Mouse (Mus musculus) midbrain, embryonic 11.5 days (tissue): ENCODE measurements around the gene Uck1. TPM values are rescaled to one million over a fixed set of nuclear protein-coding genes. Genes with fewer than 3 reads are reported as not detected.

ENCODE experiments used
- ATAC-seq: fragments of 200-750 bp; cut with Nextera tagmentation; 2 replicates; pipeline ENCODE4 v1.8.0; 2017; ENCODE audit warnings: moderate TSS enrichment, moderate library complexity; ENCODE audit not compliant: low FRiP score
- DNase-seq: peaks from one replicate; pipeline ENCODE4 v3.0.0; 2015; ENCODE audit warnings: low spot score; ENCODE audit errors: missing footprints
- H3K27ac ChIP-seq: fragments of 300-500 bp; sonication (generic); 2 replicates; pipeline ENCODE4 v1.5.1; 2014; ENCODE audit warnings: low read depth, low read length
- H3K27me3 ChIP-seq: fragments of 300-500 bp; sonication (generic); 2 replicates; pipeline ENCODE4 v1.6.1; 2014; ENCODE audit warnings: mild to moderate bottlenecking, low read length, moderate library complexity, mixed read lengths; ENCODE audit not compliant: control insufficient read depth, insufficient read depth
- H3K36me3 ChIP-seq: fragments of 300-500 bp; sonication (generic); 2 replicates; pipeline ENCODE4 v1.6.1; 2014; ENCODE audit warnings: mild to moderate bottlenecking, low read length, moderate library complexity, mixed read lengths; ENCODE audit not compliant: control insufficient read depth, insufficient read depth
- H3K4me1 ChIP-seq: fragments of 300-500 bp; sonication (generic); 2 replicates; pipeline ENCODE4 v1.6.1; 2014; ENCODE audit warnings: low read length; ENCODE audit not compliant: control insufficient read depth, insufficient read depth
- H3K4me2 ChIP-seq: fragments of 300-500 bp; sonication (generic); 2 replicates; pipeline ENCODE4 v1.6.1; 2014; ENCODE audit warnings: mild to moderate bottlenecking, moderate library complexity
- H3K4me3 ChIP-seq: fragments of 300-500 bp; sonication (generic); 2 replicates; pipeline ENCODE4 v1.5.1; 2014; ENCODE audit warnings: low read depth, low read length
- H3K9ac ChIP-seq: fragments of 300-500 bp; sonication (generic); 2 replicates; pipeline ENCODE4 v1.6.1; 2014; ENCODE audit warnings: low read length
- H3K9me3 ChIP-seq: fragments of 300-500 bp; sonication (generic); 2 replicates; pipeline ENCODE4 v1.6.1; 2016; ENCODE audit warnings: low read length; ENCODE audit not compliant: control insufficient read depth
- WGBS: fragments of 180-500 bp; shearing (Covaris S2); extraction: QIAGEN DNeasy Blood & Tissue Kit; methylation state at CpG from one replicate; pipeline ENCODE4 v1.1.7; 2014; 5-methylcytosine and 5-hydroxymethylcytosine counted together
- polyA plus RNA-seq: library from polyadenylated mRNA; unstranded; fragments of >200 nt; fragmentation: Nextera tagmentation; extraction: Ambion mirVana; gene quantifications from 2 replicates; pipeline ENCODE4 v1.2.1, GENCODE M21; 2014

The Uck1 gene
- 70.9 and 73.2 TPM in 2 replicates for polyA plus RNA-seq

- no peaks in the 10 kb centered on the region for H3K27me3 ChIP-seq
- H3K4me1 ChIP-seq = peaks cover 9% of the 10 kb centered on the region
- 1% methylated on average over 46 of the region's 59 CpGs for WGBS
- no peaks in the 10 kb centered on the region for H3K9me3 ChIP-seq
- ATAC-seq = peak; percentile 94
- peak within 1 kb of the TSS; percentile 81 for H3K9ac ChIP-seq
- peak; percentile 98 for DNase-seq
- peaks cover 9% of the 10 kb centered on the region for H3K36me3 ChIP-seq
- H3K4me3 ChIP-seq = peak within 1 kb of the TSS; percentile 91
- H3K4me2 ChIP-seq = peak within 1 kb of the TSS; percentile 72
- no peak within 1 kb of the TSS; the same call in 1 of the 2 replicates for H3K27ac ChIP-seq
Observed at GRCm38 (mm10) chr2:32259657-32260417, at the start of gene Uck1. Uck1 (minus strand) TSS chr2:32260159.

- H3K36me3 ChIP-seq = peaks cover 18% of the 10 kb centered on the region
- WGBS = 84% methylated on average over 16 of the region's 16 CpGs
- no peak overlapping the region for H3K27ac ChIP-seq
- no peaks in the 10 kb centered on the region for H3K9me3 ChIP-seq
- peaks cover 12% of the 10 kb centered on the region for H3K4me1 ChIP-seq
- H3K4me2 ChIP-seq = no peak overlapping the region
- H3K4me3 ChIP-seq = no peak overlapping the region
- peak; percentile 65 for DNase-seq
- ATAC-seq = no peak
- H3K27me3 ChIP-seq = no peaks in the 10 kb centered on the region; the same call in none of the 2 replicates
- H3K9ac ChIP-seq = no peak overlapping the region
Observed at GRCm38 (mm10) chr2:32308870-32309568, 49.1 kb upstream of the Uck1 start.

- no peaks in the 10 kb centered on the region for H3K9me3 ChIP-seq
- no peak overlapping the region for H3K4me2 ChIP-seq
- H3K27ac ChIP-seq = no peak overlapping the region
- WGBS = 46% methylated on average over 8 of the region's 8 CpGs
- H3K36me3 ChIP-seq = peaks cover 21% of the 10 kb centered on the region
- no peak for ATAC-seq
- no peak overlapping the region for H3K9ac ChIP-seq
- H3K4me1 ChIP-seq = peaks cover 12% of the 10 kb centered on the region
- peak; percentile 96 for DNase-seq
- H3K4me3 ChIP-seq = no peak overlapping the region
- no peaks in the 10 kb centered on the region; the same call in none of the 2 replicates for H3K27me3 ChIP-seq
Observed at GRCm38 (mm10) chr2:32307941-32308760, 48.2 kb upstream of the Uck1 start.

GRCm38 (mm10) chr2:32307247-32307798 lies 47.4 kb upstream of the Uck1 start:
- no peak for ATAC-seq
- H3K4me1 ChIP-seq = peaks cover 9% of the 10 kb centered on the region
- no peaks in the 10 kb centered on the region; the same call in none of the 2 replicates for H3K27me3 ChIP-seq
- peaks cover 23% of the 10 kb centered on the region for H3K36me3 ChIP-seq
- H3K4me2 ChIP-seq = no peak overlapping the region
- no peak overlapping the region for H3K4me3 ChIP-seq
- no peak overlapping the region for H3K9ac ChIP-seq
- DNase-seq = peak; percentile 35
- H3K9me3 ChIP-seq = no peaks in the 10 kb centered on the region
- WGBS = 88% methylated on average over 6 of the region's 6 CpGs
- no peak overlapping the region for H3K27ac ChIP-seq

GRCm38 (mm10) chr2:32306176-32306575 lies 46.2 kb upstream of the Uck1 start:
- Histone ChIP-seq H3K9me3 (no peaks in the 10 kb centered on the region), H3K4me2 (no peak overlapping the region), H3K4me1 (no peaks in the 10 kb centered on the region), H3K27ac (no peak overlapping the region), H3K9ac (no peak overlapping the region), H3K36me3 (peaks cover 27% of the 10 kb centered on the region), H3K4me3 (no peak overlapping the region), H3K27me3 (no peaks in the 10 kb centered on the region)
- ATAC-seq (no peak), DNase-seq (no peak)
- 78% methylated on average over 9 of the region's 9 CpGs for WGBS

GRCm38 (mm10) chr2:32305668-32306067 lies 45.7 kb upstream of the Uck1 start:
- peaks cover 27% of the 10 kb centered on the region for H3K36me3 ChIP-seq
- H3K4me1 ChIP-seq = no peaks in the 10 kb centered on the region
- ATAC-seq (no peak), DNase-seq (no peak)
- no peaks in the 10 kb centered on the region for H3K27me3 ChIP-seq
- H3K27ac ChIP-seq = no peak overlapping the region
- WGBS = 91% methylated on average over 5 of the region's 5 CpGs
- H3K9me3 ChIP-seq = no peaks in the 10 kb centered on the region
- H3K4me2 ChIP-seq = no peak overlapping the region
- no peak overlapping the region for H3K9ac ChIP-seq
- no peak overlapping the region for H3K4me3 ChIP-seq

GRCm38 (mm10) chr2:32304145-32304832 lies 44.3 kb upstream of the Uck1 start:
- H3K36me3 ChIP-seq = peaks cover 27% of the 10 kb centered on the region
- DNase-seq (no peak), ATAC-seq (peak; percentile 54; the same call in 1 of the 2 replicates)
- no peak overlapping the region for H3K27ac ChIP-seq
- no peak overlapping the region for H3K4me2 ChIP-seq
- no peaks in the 10 kb centered on the region for H3K27me3 ChIP-seq
- H3K4me3 ChIP-seq = no peak overlapping the region
- WGBS = 60% methylated on average over 8 of the region's 8 CpGs
- H3K9me3 ChIP-seq = no peaks in the 10 kb centered on the region
- no peaks in the 10 kb centered on the region for H3K4me1 ChIP-seq
- no peak overlapping the region for H3K9ac ChIP-seq

GRCm38 (mm10) chr2:32302952-32303351 lies 43.0 kb upstream of the Uck1 start:
- H3K27ac ChIP-seq = no peak overlapping the region
- H3K4me3 ChIP-seq = no peak overlapping the region
- ATAC-seq = no peak
- H3K36me3 ChIP-seq = peaks cover 31% of the 10 kb centered on the region
- H3K4me2 ChIP-seq = no peak overlapping the region
- H3K27me3 ChIP-seq = no peaks in the 10 kb centered on the region
- H3K4me1 ChIP-seq = no peaks in the 10 kb centered on the region
- H3K9ac ChIP-seq = no peak overlapping the region
- H3K9me3 ChIP-seq = no peaks in the 10 kb centered on the region
- 89% methylated on average over 10 of the region's 10 CpGs for WGBS
- no peak for DNase-seq
